Mouse (Mus musculus) spleen, adult 10 weeks (tissue): Measurements from ENCODE around the gene Aadacl3. TPM values are rescaled to one million over a fixed set of nuclear protein-coding genes. Genes with fewer than 3 reads are reported as not detected.

Source experiments
- polyA plus RNA-seq: library from polyadenylated mRNA; stranded (reverse); fragments of 350-450 nt; fragmentation: Illumina TruSeq; extraction: RNeasy Lipid Tissue Mini Kit (QIAGEN cat#74804); gene quantifications from one replicate; pipeline ENCODE4 v1.2.3, GENCODE M21; 2015; ENCODE audit warnings: low replicate concordance; ENCODE audit not compliant: insufficient read depth

The Aadacl3 gene
- not detected for polyA plus RNA-seq

GRCm38 (mm10) chr4:144463656-144464055 is at the start of gene Aadacl3:
Aadacl3 (minus strand) TSS chr4:144463756.

GRCm38 (mm10) chr4:144453217-144453616 is 10.3 kb downstream of the Aadacl3 start, which contains the start of gene Gm9944:
Gm9944 (minus strand) TSS chr4:144453317.

GRCm38 (mm10) chr4:144438672-144439071 is 24.9 kb downstream of the Aadacl3 start, which contains the start of gene 1700012P22Rik:
1700012P22Rik (minus strand) TSS chr4:144438772.

GRCm38 (mm10) chr4:144408290-144408689 is 55.3 kb downstream of the Aadacl3 start, which contains the start of gene Pramef12:
Pramef12 (minus strand) TSS chr4:144408464.

Other genes starting within 250 kb of the Aadacl3 start
- not detected for gene Pramel5, start 183.3 kb downstream of the Aadacl3 start, polyA plus RNA-seq
- gene Gm13128, start 133.5 kb downstream of the Aadacl3 start, polyA plus RNA-seq, result not detected
- not detected for gene Gm13119, start 105.8 kb downstream of the Aadacl3 start, polyA plus RNA-seq
- not detected for gene Pramef20, start 85.8 kb downstream of the Aadacl3 start, polyA plus RNA-seq
- gene Pramef12, start 55.3 kb downstream of the Aadacl3 start, polyA plus RNA-seq, result not detected
- gene 1700012P22Rik, start 25.0 kb downstream of the Aadacl3 start, polyA plus RNA-seq, result not detected
- not detected for gene Gm9944, start 10.4 kb downstream of the Aadacl3 start, polyA plus RNA-seq
- not detected for gene 9430007A20Rik, start 56.1 kb upstream of the Aadacl3 start, polyA plus RNA-seq
- not detected for gene Gm13124, start 101.4 kb upstream of the Aadacl3 start, polyA plus RNA-seq
- gene Aadacl4, start 150.0 kb upstream of the Aadacl3 start, polyA plus RNA-seq, result not detected
- not detected for gene Gm436, start 222.6 kb upstream of the Aadacl3 start, polyA plus RNA-seq